Mouse (Mus musculus) midbrain, postnatal 0 days (tissue): ENCODE measurements around the gene Atxn7. TPM values are rescaled to one million over a fixed set of nuclear protein-coding genes. Genes with fewer than 3 reads are reported as not detected.
A peak's percentile ranks its signal among the peaks of the same experiment; 100 is the strongest.

Experiments used
- ATAC-seq: fragments of 200-750 bp; cut with Nextera tagmentation; 2 replicates; pipeline ENCODE4 v1.8.0; 2017; ENCODE audit warnings: moderate number of reproducible peaks, mild to moderate bottlenecking, moderate TSS enrichment, moderate library complexity; ENCODE audit not compliant: low FRiP score
- DNase-seq: peaks from one replicate; pipeline ENCODE4 v3.0.0-alpha.2; 2015; ENCODE audit warnings: low spot score
- H3K27ac ChIP-seq: fragments of 300-500 bp; sonication (generic); 2 replicates; pipeline ENCODE4 v1.5.1; 2014; ENCODE audit warnings: low read depth, mild to moderate bottlenecking, low read length, mixed read lengths
- H3K27me3 ChIP-seq: fragments of 300-500 bp; sonication (generic); 2 replicates; pipeline ENCODE4 v1.6.1; 2014; ENCODE audit warnings: low read length, control low read depth, mixed read lengths; ENCODE audit not compliant: insufficient read depth
- H3K36me3 ChIP-seq: fragments of 300-500 bp; sonication (generic); 2 replicates; pipeline ENCODE4 v1.6.1; 2014; ENCODE audit warnings: low read length, control low read depth, mixed read lengths; ENCODE audit not compliant: insufficient read depth
- H3K4me1 ChIP-seq: fragments of 300-500 bp; sonication (generic); 2 replicates; pipeline ENCODE4 v1.6.1; 2014; ENCODE audit warnings: mild to moderate bottlenecking, control low read depth, antibody characterized with exemption, low read length, mixed read lengths; ENCODE audit not compliant: insufficient read depth
- H3K4me2 ChIP-seq: fragments of 300-500 bp; sonication (generic); 2 replicates; pipeline ENCODE4 v1.6.1; 2014; ENCODE audit warnings: low read depth, mild to moderate bottlenecking, low read length, mixed read lengths; ENCODE audit not compliant: poor library complexity, severe bottlenecking
- H3K4me3 ChIP-seq: fragments of 300-500 bp; sonication (generic); 2 replicates; pipeline ENCODE4 v1.5.1; 2014; ENCODE audit warnings: low read depth, mild to moderate bottlenecking, low read length, moderate library complexity
- H3K9ac ChIP-seq: fragments of 300-500 bp; sonication (generic); replicated peaks from 2 replicates; pipeline ENCODE4 v1.6.1; 2014; ENCODE audit warnings: mild to moderate bottlenecking, low read length, moderate library complexity, mixed read lengths; ENCODE audit not compliant: poor library complexity, severe bottlenecking
- H3K9me3 ChIP-seq: fragments of 300-500 bp; sonication (generic); 2 replicates; pipeline ENCODE4 v1.6.1; 2016; ENCODE audit warnings: low read length, control low read depth
- CTCF ChIP-seq: IDR thresholded peaks from 2 replicates; pipeline ENCODE4 v1.5.1; 2016; ENCODE audit warnings: antibody characterized with exemption, mild to moderate bottlenecking
- WGBS: fragments of 180-500 bp; shearing (Covaris S2); extraction: QIAGEN DNeasy Blood & Tissue Kit; methylation state at CpG from one replicate; pipeline ENCODE4 v1.1.7; 2014; 5-methylcytosine and 5-hydroxymethylcytosine counted together
- polyA plus RNA-seq: library from polyadenylated mRNA; unstranded; fragments of >200 nt; fragmentation: Nextera tagmentation; extraction: Ambion mirVana; gene quantifications from 2 replicates; pipeline ENCODE4 v1.2.1, GENCODE M21; 2015
- total RNA-seq: library from RNA; depleted of rRNA; stranded (reverse); fragments of >200 nt; gene quantifications from 2 replicates; pipeline ENCODE4 v1.2.3, GENCODE M21; 2014; rRNA removed

Atxn7 gene
- total and polyA plus RNA-seq, 2 experiments from 2014 or later: 2.5 to 12.7 TPM

DNA sequence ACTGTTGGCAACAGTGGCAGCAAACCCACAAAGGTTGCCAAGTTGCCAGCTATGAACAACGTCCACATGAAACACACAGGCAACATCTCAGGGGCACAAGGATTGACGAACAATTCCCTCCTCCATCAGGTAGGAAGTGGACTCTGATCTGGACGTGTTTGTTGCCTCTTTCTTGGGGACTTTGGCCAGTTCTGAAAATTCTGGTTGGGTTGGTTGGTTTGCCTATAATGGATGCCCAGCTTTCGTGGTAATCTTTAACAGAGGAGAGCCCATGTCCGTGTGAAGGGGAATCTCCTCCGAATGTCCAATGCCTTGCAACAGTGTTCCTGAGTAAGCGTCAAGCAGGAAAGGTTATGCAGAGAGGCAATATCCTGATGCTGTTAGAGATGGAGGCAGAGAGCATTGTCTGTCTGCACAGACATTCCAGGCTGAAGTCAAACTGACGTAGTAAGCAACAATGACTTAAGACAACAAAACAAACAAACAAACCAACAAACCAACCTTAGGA lies 139.6 kb downstream of the Atxn7 start:
- no peak for TF ChIP-seq CTCF
- WGBS: 92% methylated on average over 8 of the region's 8 CpGs
- no peak overlapping the region for H3K4me2 ChIP-seq
- no peaks in the 10 kb centered on the region for H3K9me3 ChIP-seq
- no peak overlapping the region for H3K27ac ChIP-seq
- no peak for ATAC-seq
- H3K4me3 ChIP-seq: no peak overlapping the region
- H3K36me3 ChIP-seq: peaks cover 26% of the 10 kb centered on the region
- H3K9ac ChIP-seq: no peak overlapping the region
- H3K27me3 ChIP-seq: no peaks in the 10 kb centered on the region
- H3K4me1 ChIP-seq: no peaks in the 10 kb centered on the region
- DNase-seq: no peak

DNA sequence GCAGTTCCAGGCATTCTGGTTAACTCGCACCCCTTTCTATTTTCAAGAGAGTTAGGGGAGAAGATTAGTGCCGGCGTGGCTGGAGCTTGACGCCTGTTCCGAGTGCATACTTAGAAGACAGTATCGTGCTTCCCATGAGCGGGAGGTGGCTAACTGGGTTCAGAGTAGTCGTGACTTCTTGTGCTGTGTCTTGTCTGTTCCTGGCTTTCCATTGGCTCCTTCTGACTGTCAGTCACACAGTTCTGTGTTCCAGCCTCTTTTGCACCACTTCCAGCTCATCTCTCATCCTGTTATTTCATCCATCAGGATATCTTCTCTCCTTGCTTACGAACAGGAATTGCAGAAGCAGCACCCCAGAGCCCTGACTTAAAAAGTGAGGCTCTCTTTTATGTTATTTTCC lies 140.1 kb downstream of the Atxn7 start:
- peaks cover 26% of the 10 kb centered on the region for H3K36me3 ChIP-seq
- DNase-seq: no peak
- H3K9me3 ChIP-seq: no peaks in the 10 kb centered on the region
- H3K4me1 ChIP-seq: no peaks in the 10 kb centered on the region
- WGBS: 88% methylated on average over 9 of the region's 9 CpGs
- no peak overlapping the region for H3K4me2 ChIP-seq
- ATAC-seq: no peak
- no peak for TF ChIP-seq CTCF
- H3K4me3 ChIP-seq: no peak overlapping the region
- no peaks in the 10 kb centered on the region for H3K27me3 ChIP-seq
- no peak overlapping the region for H3K27ac ChIP-seq
- no peak overlapping the region for H3K9ac ChIP-seq

DNA sequence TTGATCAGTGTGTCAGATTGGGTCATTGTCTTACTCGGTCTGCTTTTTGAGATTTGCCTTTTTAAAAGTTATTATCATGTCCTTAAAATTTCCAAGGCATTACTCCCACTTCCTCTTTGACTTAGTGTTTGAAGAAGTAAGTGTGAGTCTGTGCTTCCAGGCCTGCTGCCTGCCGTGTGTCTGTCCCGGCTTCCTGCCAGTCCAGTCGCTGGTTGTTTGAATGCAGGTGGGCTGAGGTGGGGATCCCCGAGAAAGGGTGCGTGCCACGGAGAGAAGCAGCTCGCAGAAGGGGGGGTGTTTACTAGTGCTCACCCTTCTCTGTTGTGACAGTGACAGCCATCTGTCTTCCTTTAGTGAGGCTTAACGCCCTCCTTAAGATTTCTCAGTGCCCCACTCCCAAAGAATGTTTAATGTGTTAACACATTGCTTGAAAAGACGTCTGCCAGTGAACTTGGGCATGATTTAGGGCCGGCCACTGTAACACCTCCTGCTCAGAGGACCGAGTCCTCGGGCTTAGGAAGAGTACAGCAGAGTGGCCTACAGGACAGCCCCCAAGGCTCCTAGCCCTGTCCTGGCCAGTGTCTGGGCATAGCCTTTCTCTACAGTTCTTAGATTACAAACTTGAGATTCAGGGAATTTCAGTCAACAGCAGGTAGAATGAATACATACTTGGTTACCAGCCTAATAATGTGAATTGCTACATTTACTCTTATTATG lies 143.1 kb downstream of the Atxn7 start:
- DNase-seq (no peak), ATAC-seq (no peak)
- no peak overlapping the region for H3K4me3 ChIP-seq
- H3K27ac ChIP-seq: no peak overlapping the region
- H3K9me3 ChIP-seq: no peaks in the 10 kb centered on the region
- H3K9ac ChIP-seq: no peak overlapping the region
- no peaks in the 10 kb centered on the region for H3K27me3 ChIP-seq
- H3K36me3 ChIP-seq: peaks cover 27% of the 10 kb centered on the region
- no peak for TF ChIP-seq CTCF
- no peak overlapping the region for H3K4me2 ChIP-seq
- no peaks in the 10 kb centered on the region for H3K4me1 ChIP-seq
- 81% methylated on average over 13 of the region's 13 CpGs for WGBS

DNA sequence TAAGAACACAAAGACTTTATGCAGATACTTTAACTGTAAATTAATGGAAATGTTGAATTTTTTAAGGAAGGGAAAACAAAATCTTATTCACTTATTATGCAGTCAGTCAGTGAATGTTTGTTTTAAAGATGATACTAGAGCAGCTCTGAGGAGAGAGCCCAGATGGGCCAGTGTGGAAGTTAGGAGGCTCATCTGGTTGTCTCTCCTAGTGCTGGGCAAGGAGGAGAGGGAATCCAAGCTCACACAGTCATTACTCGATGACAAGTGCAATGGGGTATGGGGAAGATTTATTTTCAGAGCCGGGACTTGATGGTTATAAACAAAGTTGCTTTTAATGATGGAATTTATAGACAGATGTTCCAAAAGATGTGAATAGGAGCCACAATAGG lies 143.7 kb downstream of the Atxn7 start:
- no peak overlapping the region for H3K4me2 ChIP-seq
- no peak for TF ChIP-seq CTCF
- H3K9me3 ChIP-seq: no peaks in the 10 kb centered on the region
- H3K9ac ChIP-seq: no peak overlapping the region
- H3K27me3 ChIP-seq: no peaks in the 10 kb centered on the region
- H3K36me3 ChIP-seq: peaks cover 25% of the 10 kb centered on the region
- no peak overlapping the region for H3K27ac ChIP-seq
- DNase-seq (no peak), ATAC-seq (no peak)
- no peaks in the 10 kb centered on the region for H3K4me1 ChIP-seq
- WGBS: 87% methylated on average over 2 of the region's 2 CpGs
- no peak overlapping the region for H3K4me3 ChIP-seq

DNA sequence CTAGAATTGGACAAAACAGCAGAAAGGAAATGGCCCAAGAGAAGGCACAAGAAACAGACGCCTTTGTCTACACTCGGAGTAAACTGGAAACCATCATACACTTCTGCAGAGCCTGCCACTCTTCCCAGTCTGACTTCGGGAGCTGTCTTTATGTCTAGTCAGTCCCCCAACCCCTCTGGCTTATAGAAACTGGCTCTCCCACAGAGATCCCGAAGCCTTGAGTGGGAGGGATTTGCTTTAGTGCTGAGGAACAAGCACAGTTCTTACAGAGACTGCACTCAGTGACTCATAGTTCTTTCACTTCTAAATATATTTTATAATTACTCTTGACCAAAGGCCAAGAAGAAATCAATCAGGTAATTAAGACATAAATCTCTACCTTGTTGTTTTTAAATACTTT lies 149.5 kb downstream of the Atxn7 start:
- DNase-seq (no peak), ATAC-seq (no peak)
- Histone ChIP-seq H3K36me3 (peaks cover 41% of the 10 kb centered on the region), H3K27ac (no peak overlapping the region), H3K27me3 (no peaks in the 10 kb centered on the region), H3K9me3 (no peaks in the 10 kb centered on the region), H3K4me3 (no peak overlapping the region), H3K4me2 (no peak overlapping the region), H3K4me1 (no peaks in the 10 kb centered on the region), H3K9ac (no peak overlapping the region)
- 72% methylated on average over 4 of the region's 4 CpGs for WGBS
- no peak for TF ChIP-seq CTCF

DNA sequence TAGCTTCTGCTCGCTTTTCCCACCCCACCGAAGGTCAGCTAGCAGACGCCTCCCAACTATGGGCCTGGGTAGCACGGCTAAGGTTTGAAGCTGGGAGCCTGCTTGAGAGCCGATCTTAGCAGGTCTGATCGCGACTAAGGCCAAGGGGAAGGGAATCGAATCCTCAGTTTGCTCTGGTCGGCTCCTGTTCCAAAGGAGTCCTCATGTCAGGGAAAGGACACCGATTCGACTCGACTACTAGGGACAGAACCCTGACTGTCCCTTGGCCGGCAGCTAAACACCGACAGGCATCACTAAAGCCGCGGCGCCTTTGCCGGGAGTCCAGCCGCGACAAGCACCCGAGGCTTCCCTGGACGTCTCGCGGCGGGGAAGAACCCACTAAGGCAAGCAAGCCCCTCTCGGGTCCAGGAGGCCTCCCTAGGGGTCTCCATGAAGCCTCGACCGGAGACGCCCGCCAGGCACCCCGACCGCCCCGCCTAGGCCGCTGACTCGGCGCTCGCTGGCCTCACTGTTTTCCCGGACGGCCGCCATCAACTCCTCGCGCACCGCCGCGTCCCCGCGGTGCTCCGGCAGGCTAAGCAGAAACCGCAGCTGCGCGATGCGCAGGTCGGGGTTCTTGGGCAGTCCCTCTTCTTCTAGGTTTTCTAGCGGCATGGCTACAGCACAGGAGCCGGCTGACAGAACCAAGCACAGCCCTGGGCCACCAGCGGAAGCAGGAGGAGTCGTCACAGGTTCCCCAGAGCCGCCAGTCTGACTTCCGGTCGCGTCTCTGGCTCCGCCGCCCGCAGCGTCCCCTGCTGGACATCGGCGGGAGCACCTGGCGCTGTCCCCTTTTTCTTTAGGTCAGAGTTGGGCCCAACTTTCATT lies 159.2 kb downstream of the Atxn7 start, which contains the start of gene Psmd6:
Gene Psmd6, minus strand, starts transcription at position 755 of the 867 bp plus-strand sequence.
- ATAC-seq (peak; percentile 97), DNase-seq (peak; percentile 93)
- Histone ChIP-seq H3K4me1 (peaks cover 7% of the 10 kb centered on the region; the same call in 1 of the 2 replicates), H3K27ac (peak within 1 kb of the TSS; percentile 85), H3K9ac (peak within 1 kb of the TSS; percentile 93), H3K9me3 (no peaks in the 10 kb centered on the region), H3K27me3 (no peaks in the 10 kb centered on the region), H3K4me3 (peak within 1 kb of the TSS; percentile 100), H3K4me2 (peak within 1 kb of the TSS; percentile 81), H3K36me3 (peaks cover 9% of the 10 kb centered on the region)
- WGBS: 1% methylated on average over 62 of the region's 68 CpGs
- peak; percentile 98 for TF ChIP-seq CTCF

Other genes with a start within 250 kb of the Atxn7 start
- not detected in 2 replicates for gene Gm281, start 47.0 kb upstream of the Atxn7 start, total RNA-seq
- gene Gm281, start 47.0 kb upstream of the Atxn7 start, polyA plus RNA-seq: not detected in 2 replicates
- gene Thoc7, start 412 bp downstream of the Atxn7 start, total RNA-seq: 55.7 and 70.7 TPM in 2 replicates
- 195 and 196 TPM in 2 replicates for gene Thoc7, start 412 bp downstream of the Atxn7 start, polyA plus RNA-seq
- 131 and 166 TPM in 2 replicates for gene Psmd6, start 159.5 kb downstream of the Atxn7 start, total RNA-seq
- 225 and 233 TPM in 2 replicates for gene Psmd6, start 159.5 kb downstream of the Atxn7 start, polyA plus RNA-seq
- gene Olfr720, start 225.4 kb downstream of the Atxn7 start, total RNA-seq: not detected in 2 replicates
- gene Olfr720, start 225.4 kb downstream of the Atxn7 start, polyA plus RNA-seq: not detected in 2 replicates